Mouse (Mus musculus): ENCODE results near the gene Srarp.

DNA sequence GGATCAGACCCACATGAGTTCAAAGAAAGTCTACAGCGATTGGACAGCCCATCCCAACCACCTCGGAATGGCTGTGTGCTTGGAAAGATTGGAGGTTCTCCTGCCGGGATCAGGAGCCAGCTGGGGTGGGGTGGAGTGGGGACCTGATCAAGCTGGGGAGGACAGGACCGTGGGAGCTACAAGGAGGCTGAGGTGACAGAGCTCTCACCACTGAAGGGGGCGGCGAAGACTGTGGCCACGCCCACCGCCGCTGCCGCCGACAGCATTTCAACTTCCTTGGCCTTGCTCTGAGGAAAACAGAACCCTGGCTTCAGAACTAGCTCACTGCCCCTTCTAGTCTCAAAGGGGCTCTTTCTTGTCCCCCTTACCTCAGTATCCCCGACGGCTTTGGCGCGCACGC lies 41.2 kb downstream of the Srarp start:
- TF ChIP-seq HCFC1 (IDR thresholded peaks at IDR 0.05; ENCODE audit: borderline replicate concordance, insufficient read depth, low read length) (no peak), ZC3H11A (IDR thresholded peaks at IDR 0.05; ENCODE audit: borderline replicate concordance, low read depth, low read length) (no peak), ZNF384 (IDR thresholded peaks at IDR 0.05; ENCODE audit: low read depth, low read length) (no peak)
